Mouse (Mus musculus) forebrain, embryonic 16.5 days (tissue): Measurements from ENCODE around the gene Zfp414. TPM values are rescaled to one million over a fixed set of nuclear protein-coding genes. Genes with fewer than 3 reads are reported as not detected.

Experiments used
- polyA plus RNA-seq: library from polyadenylated mRNA; unstranded; fragments of >200 nt; fragmentation: Nextera tagmentation; extraction: Ambion mirVana; gene quantifications from 2 replicates; pipeline ENCODE4 v1.2.1, GENCODE M21; 2015

Gene Zfp414
- polyA plus RNA-seq, 1 experiment from 2014 or later = 58.2 TPM

Other genes with a start within 250 kb of the Zfp414 start
- gene Zfp101, start 234.4 kb upstream of the Zfp414 start, polyA plus RNA-seq = 21.0 and 24.2 TPM in 2 replicates
- gene Actl9, start 196.2 kb upstream of the Zfp414 start, polyA plus RNA-seq = 0.20 TPM in 1 of 2 replicates, not detected in the other
- gene Adamts10, start 104.9 kb upstream of the Zfp414 start, polyA plus RNA-seq = 36.2 and 49.8 TPM in 2 replicates
- gene Myo1f, start 73.4 kb upstream of the Zfp414 start, polyA plus RNA-seq = 1.9 and 2.0 TPM in 2 replicates
- gene Pram1, start 9.0 kb downstream of the Zfp414 start, polyA plus RNA-seq = 0.52 TPM in 1 of 2 replicates, not detected in the other
- 255 and 258 TPM in 2 replicates for gene Hnrnpm, start 57.8 kb downstream of the Zfp414 start, polyA plus RNA-seq
- 73.0 and 77.8 TPM in 2 replicates for gene March2, start 89.6 kb downstream of the Zfp414 start, polyA plus RNA-seq
- 411 and 469 TPM in 2 replicates for gene Rab11b, start 131.4 kb downstream of the Zfp414 start, polyA plus RNA-seq
- gene Angptl4, start 152.7 kb downstream of the Zfp414 start, polyA plus RNA-seq = 15.5 and 16.2 TPM in 2 replicates
- gene Kank3, start 181.4 kb downstream of the Zfp414 start, polyA plus RNA-seq = 40.5 and 45.4 TPM in 2 replicates
- gene Rps28, start 195.5 kb downstream of the Zfp414 start, polyA plus RNA-seq = 480 and 560 TPM in 2 replicates
- gene Ndufa7, start 195.5 kb downstream of the Zfp414 start, polyA plus RNA-seq = 386 and 402 TPM in 2 replicates
- gene Cd320, start 214.0 kb downstream of the Zfp414 start, polyA plus RNA-seq = 55.5 and 62.0 TPM in 2 replicates
- not detected in 2 replicates for gene Gm7029, start 244.7 kb downstream of the Zfp414 start, polyA plus RNA-seq